Mouse (Mus musculus): Measurements from ENCODE around the gene Galnt7. TPM values are rescaled to one million over a fixed set of nuclear protein-coding genes. Genes with fewer than 3 reads are reported as not detected.

Gene Galnt7
- total and polyA plus RNA-seq, 3 experiments: 11.1 to 138 (median 18.5) TPM

DNA sequence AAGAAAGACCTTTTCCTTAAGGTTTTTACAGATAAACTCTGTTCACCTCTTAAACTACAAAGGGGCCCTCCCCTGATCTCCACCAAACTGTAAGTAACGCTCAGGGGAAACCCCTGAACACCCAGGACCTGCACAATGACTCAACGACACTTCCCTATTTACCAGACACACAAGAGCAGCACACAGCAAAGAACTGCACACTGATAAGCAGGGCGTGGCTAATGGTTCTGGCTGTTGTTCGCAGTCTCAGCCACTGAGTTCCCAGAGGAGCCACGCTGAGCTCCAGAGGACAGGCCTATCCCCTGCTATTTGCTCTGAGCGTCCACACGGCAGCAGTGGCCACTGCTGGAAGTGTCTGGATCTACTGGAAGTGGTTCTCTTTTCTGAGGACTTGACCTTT is 76.6 kb downstream of the Galnt7 start (continued):
- TF ChIP-seq MYC (IDR thresholded peaks at IDR 0.05; ENCODE audit: low read depth, low read length): peak; percentile 71; the same call in 1 of the 2 replicates
- peak; percentile 58 for TF ChIP-seq MAX (IDR thresholded peaks at IDR 0.05; ENCODE audit: low read length)
- TF ChIP-seq ETS1 (IDR thresholded peaks at IDR 0.05; ENCODE audit: low read depth, low read length): peak; percentile 97
- peak; percentile 73 for TF ChIP-seq HCFC1 (IDR thresholded peaks at IDR 0.05; ENCODE audit: low read depth, low read length)
- no peak for TF ChIP-seq CTCF (IDR thresholded peaks at IDR 0.05 in 2 of 3, conservative IDR thresholded peaks at IDR 0.05 in 1 of 3; ENCODE audit: control insufficient read depth in 1 of 3, insufficient read depth in 1 of 3, low read depth in 2 of 3, low read length in 3 of 3, poor library complexity in 1 of 3, severe bottlenecking in 1 of 3)
- TF ChIP-seq RAD21 (IDR thresholded peaks at IDR 0.05; ENCODE audit: low read depth, low read length): no peak; the same call in 1 of the 2 replicates
- peak; percentile 69; the same call in 1 of the 2 replicates for TF ChIP-seq POLR2AphosphoS2 (IDR thresholded peaks at IDR 0.05; ENCODE audit: low read length)
- peak; percentile 85 for TF ChIP-seq MXI1 (IDR thresholded peaks at IDR 0.05; ENCODE audit: low read depth, low read length)
- TF ChIP-seq GATA1 (IDR thresholded peaks at IDR 0.05; ENCODE audit: low read depth, low read length): peak; percentile 91
- TF ChIP-seq MAFK (IDR thresholded peaks at IDR 0.05; ENCODE audit: borderline replicate concordance, low read depth, low read length): no peak
- TF ChIP-seq POLR2A (IDR thresholded peaks at IDR 0.05; ENCODE audit: control insufficient read depth in 1 of 2, insufficient read depth in 1 of 2, low read depth in 1 of 2, low read length in 2 of 2, poor library complexity in 1 of 2): peak; percentile 73 to 90
- peak; percentile 81 for TF ChIP-seq TBP (IDR thresholded peaks at IDR 0.05; ENCODE audit: low read depth, low read length)
- peak; percentile 35; the same call in 1 of the 2 replicates for TF ChIP-seq BHLHE40 (IDR thresholded peaks at IDR 0.05; ENCODE audit: borderline replicate concordance, low read depth, low read length)
- peak; percentile 86 for TF ChIP-seq NELFE (IDR thresholded peaks at IDR 0.05; ENCODE audit: low read depth, low read length)
- TF ChIP-seq SMC3 (IDR thresholded peaks at IDR 0.05; ENCODE audit: low read depth, low read length): peak; percentile 25; the same call in 1 of the 2 replicates
- no peak for TF ChIP-seq NRF1 (IDR thresholded peaks at IDR 0.05; ENCODE audit: insufficient read depth, low read depth, low read length, poor library complexity, severe bottlenecking)
- no peak for TF ChIP-seq MEF2A (IDR thresholded peaks at IDR 0.05; ENCODE audit: extremely low read depth, insufficient replicate concordance, low read depth, low read length, poor library complexity, severe bottlenecking)
- no peak for TF ChIP-seq CHD1 (IDR thresholded peaks at IDR 0.05; ENCODE audit: low read depth, low read length)
- peak; percentile 75 for TF ChIP-seq RCOR1 (IDR thresholded peaks at IDR 0.05; ENCODE audit: low read depth, low read length)

DNA sequence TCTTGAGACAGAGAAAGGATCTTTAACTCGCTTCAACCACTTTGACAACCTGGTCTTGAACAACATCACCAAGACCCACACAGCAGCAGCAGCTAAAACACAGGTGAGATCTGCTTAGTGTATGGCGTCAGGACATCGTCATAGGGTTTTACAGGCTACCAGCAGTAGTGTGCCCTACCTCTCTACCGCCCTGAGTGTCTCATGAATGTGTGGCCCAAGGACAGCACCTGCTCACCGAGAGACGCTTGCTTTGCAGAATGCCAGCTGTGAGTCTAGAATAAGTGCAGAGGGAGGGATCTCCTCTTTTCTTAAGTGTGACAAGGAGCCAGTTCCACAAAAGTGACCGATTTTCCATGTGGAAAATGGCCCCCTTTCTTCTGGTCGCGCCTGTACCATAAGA is 77.5 kb downstream of the Galnt7 start:
- peak; percentile 37 for DNase-seq (ENCODE audit: low read depth, low spot score)
- Histone ChIP-seq H3K27ac (ENCODE audit: control insufficient read depth, low read depth, low read length) (peak overlapping the region; percentile 99), H3K79me2 (ENCODE audit: control insufficient read depth, insufficient read depth, low read length, poor library complexity) (no peaks in the 10 kb centered on the region), H3K9ac (ENCODE audit: control insufficient read depth, low read depth, low read length, poor library complexity, severe bottlenecking) (peak overlapping the region; percentile 50), H3K4me1 (ENCODE audit: control insufficient read depth in 1 of 2, insufficient read depth in 2 of 2, low read length in 2 of 2) (peaks cover 15 to 30% of the 10 kb centered on the region in 2 experiments), H3K9me3 (replicated peaks; ENCODE audit: insufficient read depth, low read length) (no peaks in the 10 kb centered on the region), H3K4me3 (ENCODE audit: control insufficient read depth in 1 of 2, insufficient read depth in 1 of 2, low read depth in 2 of 2, low read length in 2 of 2) (peak overlapping the region; percentile 32 to 35), H3K36me3 (ENCODE audit: control insufficient read depth in 1 of 2, insufficient read depth in 2 of 2, low read length in 2 of 2) (peaks cover 0 to 43% of the 10 kb centered on the region in 2 experiments; a peak in 2 of 4 replicates), H3K27me3 (ENCODE audit: control insufficient read depth in 1 of 2, insufficient read depth in 2 of 2, low read length in 2 of 2) (no peaks in the 10 kb centered on the region)
- no peak for TF ChIP-seq GATA1 (IDR thresholded peaks at IDR 0.05; ENCODE audit: low read depth, low read length)
- TF ChIP-seq NRF1 (IDR thresholded peaks at IDR 0.05; ENCODE audit: insufficient read depth, low read depth, low read length, poor library complexity, severe bottlenecking): no peak
- no peak for TF ChIP-seq TAL1 (IDR thresholded peaks at IDR 0.05; ENCODE audit: low read length)
- no peak for TF ChIP-seq POLR2A (IDR thresholded peaks at IDR 0.05; ENCODE audit: control insufficient read depth in 1 of 2, insufficient read depth in 1 of 2, low read depth in 1 of 2, low read length in 2 of 2, poor library complexity in 1 of 2)
- TF ChIP-seq KAT2A (conservative IDR thresholded peaks at IDR 0.05; ENCODE audit: low read depth, low read length): no peak

Measured in MEL (cell line).